Mouse (Mus musculus) midbrain, embryonic 14.5 days (tissue): ENCODE data around the gene Gm21964. TPM values are rescaled to one million over a fixed set of nuclear protein-coding genes. Genes with fewer than 3 reads are reported as not detected.

Experiments used
- ATAC-seq: fragments of 200-750 bp; cut with Nextera tagmentation; 2 replicates; pipeline ENCODE4 v1.8.0; 2017; ENCODE audit warnings: moderate number of reproducible peaks, moderate library complexity; ENCODE audit not compliant: low FRiP score, low TSS enrichment
- DNase-seq: peaks from one replicate; pipeline ENCODE4 v3.0.0-alpha.2; 2015
- H3K27ac ChIP-seq: fragments of 300-500 bp; sonication (generic); replicated peaks from 2 replicates; pipeline ENCODE4 v1.5.1; 2014; ENCODE audit warnings: mild to moderate bottlenecking, low read depth, low read length, moderate library complexity
- H3K27me3 ChIP-seq: fragments of 300-500 bp; sonication (generic); 2 replicates; pipeline ENCODE4 v1.6.1; 2014; ENCODE audit warnings: low read length, control low read depth, mixed read lengths; ENCODE audit not compliant: control insufficient read depth, insufficient read depth
- H3K36me3 ChIP-seq: fragments of 300-500 bp; sonication (generic); 2 replicates; pipeline ENCODE4 v1.6.1; 2014; ENCODE audit warnings: low read length, control low read depth; ENCODE audit not compliant: control insufficient read depth, insufficient read depth
- H3K4me1 ChIP-seq: fragments of 300-500 bp; sonication (generic); 2 replicates; pipeline ENCODE4 v1.6.1; 2014; ENCODE audit warnings: mild to moderate bottlenecking, antibody characterized with exemption, low read length, control low read depth; ENCODE audit not compliant: control insufficient read depth, insufficient read depth
- H3K4me2 ChIP-seq: fragments of 300-500 bp; sonication (generic); 2 replicates; pipeline ENCODE4 v1.6.1; 2014; ENCODE audit warnings: mild to moderate bottlenecking, low read length, moderate library complexity
- H3K4me3 ChIP-seq: fragments of 300-500 bp; sonication (generic); replicated peaks from 2 replicates; pipeline ENCODE4 v1.5.1; 2014; ENCODE audit warnings: low read depth, low read length
- H3K9ac ChIP-seq: fragments of 300-500 bp; sonication (generic); replicated peaks from 2 replicates; pipeline ENCODE4 v1.6.1; 2014; ENCODE audit warnings: mild to moderate bottlenecking, low read length, moderate library complexity
- H3K9me3 ChIP-seq: fragments of 300-500 bp; sonication (generic); 2 replicates; pipeline ENCODE4 v1.6.1; 2016; ENCODE audit warnings: low read length, control low read depth, mixed read lengths; ENCODE audit not compliant: control insufficient read depth
- WGBS: fragments of 180-500 bp; shearing (Covaris S2); extraction: QIAGEN DNeasy Blood & Tissue Kit; methylation state at CpG from one replicate; pipeline ENCODE4 v1.1.7; 2014; 5-methylcytosine and 5-hydroxymethylcytosine counted together
- polyA plus RNA-seq: library from polyadenylated mRNA; unstranded; fragments of >200 nt; fragmentation: Nextera tagmentation; extraction: Ambion mirVana; gene quantifications from 2 replicates; pipeline ENCODE4 v1.2.1, GENCODE M21; 2014

The Gm21964 gene
- polyA plus RNA-seq, 1 experiment from 2014 or later = not detected

DNA sequence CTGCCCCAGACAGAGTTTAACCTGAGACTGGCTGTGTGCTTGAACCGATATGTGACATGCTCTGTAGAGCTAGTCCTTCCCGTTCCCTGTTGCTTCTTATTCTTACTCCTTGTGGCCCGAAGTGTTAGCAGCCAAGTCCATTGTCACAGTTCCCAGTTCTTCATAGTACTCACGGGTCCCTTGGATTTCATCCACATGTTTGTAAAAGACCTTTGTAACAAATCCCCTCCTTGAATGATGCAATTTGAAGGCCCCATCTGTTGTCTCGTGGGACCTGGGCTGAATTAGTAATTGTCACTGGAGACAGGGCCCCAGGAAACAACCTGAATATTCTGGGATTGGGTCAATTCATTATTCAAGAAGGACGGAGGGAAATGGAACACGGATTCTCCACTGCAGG lies 34.5 kb downstream of the Gm21964 start:
- 55% methylated on average over 7 of the region's 7 CpGs for WGBS
- H3K4me1 ChIP-seq = no peaks in the 10 kb centered on the region
- H3K4me3 ChIP-seq = no peak overlapping the region
- peak; percentile 27 for DNase-seq
- ATAC-seq = no peak
- no peaks in the 10 kb centered on the region for H3K27me3 ChIP-seq
- H3K4me2 ChIP-seq = no peak overlapping the region
- H3K27ac ChIP-seq = no peak overlapping the region
- H3K36me3 ChIP-seq = no peaks in the 10 kb centered on the region
- H3K9ac ChIP-seq = no peak overlapping the region
- H3K9me3 ChIP-seq = no peaks in the 10 kb centered on the region

DNA sequence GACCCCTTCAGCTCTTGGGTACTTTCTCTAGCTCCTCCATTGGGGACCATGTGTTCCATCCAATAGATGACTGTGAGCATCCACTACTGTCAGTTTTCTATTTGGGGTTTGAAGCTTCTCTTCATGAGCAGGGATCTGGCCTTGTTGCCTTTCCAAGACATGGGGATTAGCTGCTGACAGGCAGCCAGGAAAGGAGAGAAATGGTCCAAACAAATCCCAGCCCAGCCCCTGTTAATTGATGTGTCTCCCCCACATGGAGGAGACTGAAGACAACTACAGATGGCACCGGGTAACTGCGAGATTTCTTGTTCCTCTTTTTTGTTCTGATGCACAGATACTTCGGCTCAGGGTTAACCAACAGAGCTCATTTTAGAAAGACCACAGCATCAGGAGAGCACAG lies 39.1 kb downstream of the Gm21964 start:
- DNase-seq = no peak
- Histone ChIP-seq H3K27me3 (no peaks in the 10 kb centered on the region), H3K4me3 (no peak overlapping the region), H3K9ac (no peak overlapping the region), H3K36me3 (no peaks in the 10 kb centered on the region), H3K9me3 (no peaks in the 10 kb centered on the region), H3K4me2 (no peak overlapping the region), H3K4me1 (no peaks in the 10 kb centered on the region), H3K27ac (no peak overlapping the region)
- WGBS = 77% methylated on average over 3 of the region's 3 CpGs
- no peak for ATAC-seq

DNA sequence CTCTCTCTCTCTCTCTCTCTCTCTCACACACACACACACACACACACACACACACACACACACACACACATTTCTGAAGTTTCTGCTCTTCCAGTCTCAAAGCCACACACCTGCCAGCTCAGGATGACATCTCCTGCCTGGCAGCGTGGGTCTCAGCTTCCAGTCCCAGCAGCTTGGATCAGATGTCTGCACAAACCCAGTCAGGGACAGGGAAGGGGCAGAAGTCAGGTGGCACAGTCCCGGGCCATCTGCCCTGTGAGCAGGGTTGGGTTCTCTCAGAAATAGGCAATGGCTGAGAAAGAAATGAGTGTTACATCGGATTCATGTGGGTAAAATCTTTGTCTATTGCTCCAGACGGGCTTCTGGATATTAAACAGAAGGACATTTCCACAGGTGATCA lies 39.8 kb downstream of the Gm21964 start:
- no peak overlapping the region for H3K4me3 ChIP-seq
- no peak for ATAC-seq
- H3K9me3 ChIP-seq = no peaks in the 10 kb centered on the region
- no peak overlapping the region for H3K9ac ChIP-seq
- DNase-seq = no peak
- no peak overlapping the region for H3K27ac ChIP-seq
- WGBS = 81% methylated on average over 4 of the region's 4 CpGs
- H3K36me3 ChIP-seq = no peaks in the 10 kb centered on the region
- H3K27me3 ChIP-seq = no peaks in the 10 kb centered on the region
- H3K4me2 ChIP-seq = no peak overlapping the region
- H3K4me1 ChIP-seq = no peaks in the 10 kb centered on the region

DNA sequence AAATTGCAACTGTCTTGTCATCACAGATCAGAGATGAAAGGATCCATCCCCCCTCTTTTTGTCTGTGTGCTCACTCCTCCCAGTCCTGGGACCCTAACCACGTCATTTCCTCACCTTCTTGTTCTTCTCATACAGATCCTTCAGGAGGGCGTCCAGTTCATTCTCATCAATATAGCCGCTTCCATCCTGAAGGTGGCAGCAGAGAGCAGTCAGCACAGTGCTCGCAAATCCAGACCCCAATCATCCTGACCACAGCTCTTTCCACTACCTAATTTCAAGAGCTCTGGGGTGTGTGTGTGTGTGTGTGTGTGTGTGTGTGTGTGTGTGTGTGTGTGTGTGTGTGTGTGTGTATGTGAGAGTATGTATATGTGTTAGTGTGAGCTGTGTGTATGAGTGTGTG lies 44.5 kb downstream of the Gm21964 start:
- H3K27me3 ChIP-seq = no peaks in the 10 kb centered on the region
- DNase-seq (peak; percentile 87), ATAC-seq (no peak)
- no peaks in the 10 kb centered on the region for H3K36me3 ChIP-seq
- no peak overlapping the region for H3K27ac ChIP-seq
- H3K4me1 ChIP-seq = no peaks in the 10 kb centered on the region
- 0% methylated on average over 4 of the region's 4 CpGs for WGBS
- H3K4me3 ChIP-seq = no peak overlapping the region
- no peak overlapping the region for H3K4me2 ChIP-seq
- no peak overlapping the region for H3K9ac ChIP-seq
- no peaks in the 10 kb centered on the region for H3K9me3 ChIP-seq

DNA sequence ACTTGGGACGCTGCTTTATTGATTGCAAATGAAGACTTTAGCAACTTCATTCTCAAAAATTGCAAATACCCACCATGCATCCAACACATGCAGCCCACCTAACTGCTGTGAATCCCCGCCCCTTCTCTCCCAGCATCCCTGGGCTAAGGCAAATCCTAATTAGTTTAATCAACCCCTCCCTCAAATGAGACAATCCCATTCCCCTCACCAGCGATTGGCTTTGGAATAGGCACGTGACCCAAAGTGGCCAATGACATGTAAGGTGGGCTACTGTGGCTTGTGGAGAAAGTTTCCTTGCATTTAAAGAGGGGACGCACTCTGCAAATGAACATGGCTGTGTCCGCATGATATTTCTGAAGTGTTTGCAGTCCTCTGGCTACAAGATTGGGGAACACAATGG lies 51.9 kb downstream of the Gm21964 start:
- H3K4me2 ChIP-seq = no peak overlapping the region
- H3K27me3 ChIP-seq = no peaks in the 10 kb centered on the region
- H3K27ac ChIP-seq = no peak overlapping the region
- no peak overlapping the region for H3K4me3 ChIP-seq
- H3K4me1 ChIP-seq = no peaks in the 10 kb centered on the region
- 72% methylated on average over 6 of the region's 6 CpGs for whole genome bisulfite sequencing
- H3K9ac ChIP-seq = no peak overlapping the region
- ATAC-seq = no peak
- no peak for DNase-seq
- H3K36me3 ChIP-seq = no peaks in the 10 kb centered on the region
- no peaks in the 10 kb centered on the region for H3K9me3 ChIP-seq

Other genes starting within 250 kb of the Gm21964 start
- gene Phlpp2, start 232.7 kb upstream of the Gm21964 start, polyA plus RNA-seq = 5.7 and 6.4 TPM in 2 replicates
- gene Marveld3, start 139.0 kb upstream of the Gm21964 start, polyA plus RNA-seq = 1.1 and 1.4 TPM in 2 replicates
- gene Tat, start 110.8 kb upstream of the Gm21964 start, polyA plus RNA-seq = not detected in 2 replicates
- not detected in 2 replicates for gene Chst4, start 61.5 kb upstream of the Gm21964 start, polyA plus RNA-seq
- gene Zfp612, start 21.5 kb upstream of the Gm21964 start, polyA plus RNA-seq = 18.3 and 21.0 TPM in 2 replicates
- gene Gm17720, start 1.5 kb downstream of the Gm21964 start, polyA plus RNA-seq = not detected in 2 replicates
- 97.2 and 120 TPM in 2 replicates for gene Calb2, start 67.0 kb downstream of the Gm21964 start, polyA plus RNA-seq
- 10.2 and 14.7 TPM in 2 replicates for gene Cmtr2, start 114.5 kb downstream of the Gm21964 start, polyA plus RNA-seq
- gene Hydin, start 165.8 kb downstream of the Gm21964 start, polyA plus RNA-seq = 0.07 and 0.14 TPM in 2 replicates